Mouse (Mus musculus) thymus, adult 2 months (tissue): ENCODE measurements around the gene Sh3pxd2b. TPM values are rescaled to one million over a fixed set of nuclear protein-coding genes. Genes with fewer than 3 reads are reported as not detected.

Experiments used
- DNase-seq: peaks from one replicate; pipeline ENCODE4 v3.0.0; 2021
- H3K27ac ChIP-seq: fragments of 200-500 bp; 2 replicates; pipeline ENCODE4 v1.5.1; 2012; ENCODE audit warnings: low read length, control low read depth; ENCODE audit not compliant: control insufficient read depth, insufficient read depth
- H3K27me3 ChIP-seq: fragments of 200-500 bp; 2 replicates; pipeline ENCODE4 v1.6.1; 2012; ENCODE audit warnings: mild to moderate bottlenecking, low read length, moderate library complexity, mixed read lengths; ENCODE audit not compliant: control insufficient read depth, insufficient read depth
- H3K36me3 ChIP-seq: fragments of 200-500 bp; 2 replicates; pipeline ENCODE4 v1.6.1; 2012; ENCODE audit warnings: mild to moderate bottlenecking, low read length, moderate library complexity; ENCODE audit not compliant: control insufficient read depth, insufficient read depth
- H3K4me1 ChIP-seq: fragments of 200-500 bp; replicated peaks from 2 replicates; pipeline ENCODE4 v1.6.1; 2012; ENCODE audit warnings: low read length; ENCODE audit not compliant: control insufficient read depth, insufficient read depth
- H3K4me3 ChIP-seq: fragments of 200-500 bp; 2 replicates; pipeline ENCODE4 v1.5.1; 2012; ENCODE audit warnings: mild to moderate bottlenecking, low read length, control low read depth, moderate library complexity; ENCODE audit not compliant: control insufficient read depth, insufficient read depth
- CTCF ChIP-seq: fragments of 200-500 bp; IDR thresholded peaks from 2 replicates; pipeline ENCODE4 v1.5.1; 2012; ENCODE audit warnings: mild to moderate bottlenecking, control low read depth, low read length, moderate library complexity, borderline replicate concordance; ENCODE audit not compliant: control insufficient read depth, poor library complexity, insufficient read depth; ENCODE audit errors: extremely low read depth
- POLR2A ChIP-seq: fragments of 200-500 bp; IDR thresholded peaks from 2 replicates; pipeline ENCODE4 v1.6.1; 2012; ENCODE audit warnings: mild to moderate bottlenecking, low read length, control low read depth, moderate library complexity; ENCODE audit not compliant: control insufficient read depth, poor library complexity, insufficient read depth; ENCODE audit errors: extremely low read depth
- WGBS: fragments of 180-500 bp; shearing (Covaris S2); methylation state at CpG from one replicate; pipeline ENCODE4 v1.1.7; 2018; 5-methylcytosine and 5-hydroxymethylcytosine counted together
- polyA plus RNA-seq: library from polyadenylated mRNA; depleted of rRNA; stranded (reverse); fragments of >200 nt; gene quantifications from 2 replicates; pipeline ENCODE4 v1.2.3, GENCODE M21; 2012

The Sh3pxd2b gene
- polyA plus RNA-seq, 1 experiment = 7.5 TPM

- no peaks in the 10 kb centered on the region for H3K4me1 ChIP-seq
- no peaks in the 10 kb centered on the region; the same call in 1 of the 2 replicates for H3K27me3 ChIP-seq
- 89% methylated on average over 6 of the region's 6 CpGs for WGBS
- TF ChIP-seq POLR2A (no peak), CTCF (no peak)
- no peak overlapping the region for H3K4me3 ChIP-seq
- no peaks in the 10 kb centered on the region for H3K36me3 ChIP-seq
- no peak for DNase-seq
- H3K27ac ChIP-seq = no peak overlapping the region
Observed at GRCm38 (mm10) chr11:32336435-32336907, 11.1 kb upstream of the Sh3pxd2b start.

GRCm38 (mm10) chr11:32339131-32339531 is 8.5 kb upstream of the Sh3pxd2b start:
- Histone ChIP-seq H3K27ac (no peak overlapping the region), H3K27me3 (no peaks in the 10 kb centered on the region), H3K36me3 (no peaks in the 10 kb centered on the region), H3K4me1 (no peaks in the 10 kb centered on the region), H3K4me3 (no peak overlapping the region)
- WGBS = 49% methylated on average over 2 of the region's 2 CpGs
- DNase-seq = no peak
- no peak for TF ChIP-seq POLR2A
- no peak for TF ChIP-seq CTCF

GRCm38 (mm10) chr11:32340476-32341473 is 6.8 kb upstream of the Sh3pxd2b start:
- Histone ChIP-seq H3K4me3 (no peak overlapping the region), H3K27me3 (no peaks in the 10 kb centered on the region), H3K4me1 (no peaks in the 10 kb centered on the region), H3K27ac (no peak overlapping the region), H3K36me3 (no peaks in the 10 kb centered on the region)
- DNase-seq = peak; percentile 15
- TF ChIP-seq CTCF (peak; percentile 67; the same call in 1 of the 2 replicates), POLR2A (no peak)
- 65% methylated on average over 17 of the region's 17 CpGs for WGBS

GRCm38 (mm10) chr11:32342770-32343191 is 4.8 kb upstream of the Sh3pxd2b start:
- H3K27me3 ChIP-seq = no peaks in the 10 kb centered on the region; the same call in 1 of the 2 replicates
- no peak for TF ChIP-seq POLR2A
- TF ChIP-seq CTCF = peak; percentile 94
- 20% methylated on average over 2 of the region's 2 CpGs for WGBS
- no peak overlapping the region for H3K4me3 ChIP-seq
- peak; percentile 61 for DNase-seq
- no peaks in the 10 kb centered on the region for H3K36me3 ChIP-seq
- H3K27ac ChIP-seq = no peak overlapping the region
- no peaks in the 10 kb centered on the region for H3K4me1 ChIP-seq

- H3K27ac ChIP-seq = no peak overlapping the region
- no peak for TF ChIP-seq POLR2A
- TF ChIP-seq CTCF = no peak
Observed at GRCm38 (mm10) chr11:32343350-32343749, 4.3 kb upstream of the Sh3pxd2b start.

DNA sequence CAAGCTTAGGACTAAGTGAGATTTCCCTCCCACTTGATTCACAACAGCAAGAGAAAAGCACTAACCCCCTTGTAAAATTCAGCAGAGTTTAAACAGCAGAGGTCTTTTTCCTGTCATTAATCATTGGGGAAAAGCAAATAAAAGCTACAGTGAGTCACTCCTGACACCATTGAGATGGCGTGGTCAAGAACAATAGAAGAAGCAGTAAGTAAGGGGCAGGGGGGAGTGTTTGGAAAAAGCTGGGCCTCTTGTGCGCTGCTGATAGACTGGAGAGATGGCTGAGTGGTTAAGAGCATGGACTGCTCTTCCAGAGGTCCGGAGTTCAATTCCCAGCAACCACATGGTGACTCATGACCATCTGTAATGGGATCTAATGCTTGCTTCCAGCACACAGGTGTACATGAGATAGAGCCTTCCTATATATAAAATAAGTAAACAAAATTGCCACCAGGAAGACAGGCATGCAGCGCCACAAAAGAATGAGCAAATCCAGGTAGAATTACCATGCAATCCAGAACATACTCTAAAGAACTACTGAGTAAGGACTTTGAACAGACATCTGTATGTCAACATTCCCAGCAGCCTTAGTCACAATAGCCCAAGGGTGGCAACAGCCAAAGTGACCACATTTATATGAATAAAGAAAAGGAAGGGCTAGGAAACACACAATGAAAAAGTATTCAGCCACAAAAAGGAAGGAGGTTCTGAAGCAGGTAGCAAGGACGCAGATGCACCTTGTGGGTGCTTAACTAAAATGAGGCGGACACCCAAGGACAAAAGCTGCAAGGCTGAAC is 1.9 kb upstream of the Sh3pxd2b start:
- 86% methylated on average over 6 of the region's 6 CpGs for WGBS
- H3K27ac ChIP-seq = no peak overlapping the region
- TF ChIP-seq POLR2A = no peak
- no peak for TF ChIP-seq CTCF
- H3K27me3 ChIP-seq = peaks cover 4% of the 10 kb centered on the region; the same call in 1 of the 2 replicates
- no peak for DNase-seq
- no peak overlapping the region for H3K4me3 ChIP-seq
- no peaks in the 10 kb centered on the region for H3K36me3 ChIP-seq
- 0 out of 2 replicates have a peak, but pooled peaks cover 4% of the 10 kb centered on the region for H3K4me1 ChIP-seq

More at GRCm38 (mm10) chr11:32343350-32343749, 4.3 kb upstream of the Sh3pxd2b start:
- peaks cover 2% of the 10 kb centered on the region; the same call in 1 of the 2 replicates for H3K27me3 ChIP-seq
- no peaks in the 10 kb centered on the region for H3K36me3 ChIP-seq
- WGBS = 97% methylated on average over 1 of the region's 1 CpGs
- 0 out of 2 replicates have a peak, but pooled peaks cover 4% of the 10 kb centered on the region for H3K4me1 ChIP-seq
- H3K4me3 ChIP-seq = no peak overlapping the region
- DNase-seq = no peak
